Mouse (Mus musculus): ENCODE results near the gene Gm9972. TPM values are rescaled to one million over a fixed set of nuclear protein-coding genes. Genes with fewer than 3 reads are reported as not detected.

Gene Gm9972
- polyA plus RNA-seq, 1 experiment from 2014 or later: 0.54 TPM

GRCm38 (mm10) chr11:43054972-43055371 is 19.4 kb downstream of the Gm9972 start:
- Histone ChIP-seq H3K4me2 (replicated peaks; ENCODE audit: low read depth, low read length) (no peak overlapping the region), H3K36me3 (ENCODE audit: control insufficient read depth, insufficient read depth, low read length) (no peaks in the 10 kb centered on the region), H3K4me3 (ENCODE audit: low read depth, low read length) (no peak overlapping the region), H3K27ac (ENCODE audit: low read length) (no peak overlapping the region), H3K4me1 (ENCODE audit: control insufficient read depth, insufficient read depth, low read length) (no peaks in the 10 kb centered on the region), H3K27me3 (ENCODE audit: control insufficient read depth, insufficient read depth, low read length) (no peaks in the 10 kb centered on the region), H3K9ac (replicated peaks; ENCODE audit: low read depth, low read length) (no peak overlapping the region), H3K9me3 (ENCODE audit: control insufficient read depth, low read depth, low read length) (no peaks in the 10 kb centered on the region)
- ATAC-seq (ENCODE audit: insufficient number of reproducible peaks, insufficient read depth, low FRiP score, low read depth): no peak
- 79% methylated on average over 5 of the region's 5 CpGs for WGBS

DNA sequence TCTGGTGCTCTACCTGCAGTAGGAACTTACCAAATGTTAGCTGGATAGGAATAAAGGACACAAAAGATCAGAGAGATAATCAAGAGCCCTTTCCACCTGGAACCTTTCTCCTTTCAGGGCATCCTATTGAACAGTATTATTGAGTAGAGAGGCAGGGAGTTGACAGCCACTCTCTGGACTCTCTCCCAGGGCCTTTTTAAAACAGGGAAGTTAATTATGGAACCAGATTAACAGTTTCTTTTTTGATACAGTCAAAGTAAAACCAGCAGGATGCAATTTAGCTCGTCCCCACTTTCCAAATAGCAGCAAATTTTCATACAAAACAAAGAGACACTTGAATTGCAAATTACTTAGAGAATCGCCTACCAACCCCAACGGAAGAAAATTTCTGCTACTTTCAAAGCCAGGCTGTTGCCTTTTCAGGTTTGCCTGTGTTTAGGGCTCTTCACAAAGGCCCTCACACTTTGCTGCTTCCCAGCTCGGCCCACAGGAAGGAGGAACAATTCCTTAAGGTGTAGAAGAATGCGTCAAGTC is 24.0 kb downstream of the Gm9972 start:
- H3K9me3 ChIP-seq (ENCODE audit: control insufficient read depth, low read depth, low read length): no peaks in the 10 kb centered on the region
- no peak overlapping the region for H3K4me3 ChIP-seq (ENCODE audit: low read depth, low read length)
- no peak overlapping the region for H3K27ac ChIP-seq (ENCODE audit: low read length)
- H3K36me3 ChIP-seq (ENCODE audit: control insufficient read depth, insufficient read depth, low read length): no peaks in the 10 kb centered on the region
- H3K4me2 ChIP-seq (replicated peaks; ENCODE audit: low read depth, low read length): no peak overlapping the region
- H3K9ac ChIP-seq (replicated peaks; ENCODE audit: low read depth, low read length): no peak overlapping the region
- no peak for ATAC-seq (ENCODE audit: insufficient number of reproducible peaks, insufficient read depth, low FRiP score, low read depth)
- WGBS: 53% methylated on average over 5 of the region's 5 CpGs
- H3K27me3 ChIP-seq (ENCODE audit: control insufficient read depth, insufficient read depth, low read length): no peaks in the 10 kb centered on the region
- no peaks in the 10 kb centered on the region for H3K4me1 ChIP-seq (ENCODE audit: control insufficient read depth, insufficient read depth, low read length)

- H3K4me3 ChIP-seq (ENCODE audit: low read depth, low read length): no peak overlapping the region
- no peaks in the 10 kb centered on the region for H3K27me3 ChIP-seq (ENCODE audit: control insufficient read depth, insufficient read depth, low read length)
- H3K9me3 ChIP-seq (ENCODE audit: control insufficient read depth, low read depth, low read length): no peaks in the 10 kb centered on the region
- H3K36me3 ChIP-seq (ENCODE audit: control insufficient read depth, insufficient read depth, low read length): no peaks in the 10 kb centered on the region
- no peak overlapping the region for H3K27ac ChIP-seq (ENCODE audit: low read length)
- ATAC-seq (ENCODE audit: insufficient number of reproducible peaks, insufficient read depth, low FRiP score, low read depth): no peak
- WGBS: 43% methylated on average over 3 of the region's 3 CpGs
- H3K4me1 ChIP-seq (ENCODE audit: control insufficient read depth, insufficient read depth, low read length): no peaks in the 10 kb centered on the region
- no peak overlapping the region for H3K4me2 ChIP-seq (replicated peaks; ENCODE audit: low read depth, low read length)
- H3K9ac ChIP-seq (replicated peaks; ENCODE audit: low read depth, low read length): no peak overlapping the region
Observed at GRCm38 (mm10) chr11:43062286-43062685, 26.7 kb downstream of the Gm9972 start.

DNA sequence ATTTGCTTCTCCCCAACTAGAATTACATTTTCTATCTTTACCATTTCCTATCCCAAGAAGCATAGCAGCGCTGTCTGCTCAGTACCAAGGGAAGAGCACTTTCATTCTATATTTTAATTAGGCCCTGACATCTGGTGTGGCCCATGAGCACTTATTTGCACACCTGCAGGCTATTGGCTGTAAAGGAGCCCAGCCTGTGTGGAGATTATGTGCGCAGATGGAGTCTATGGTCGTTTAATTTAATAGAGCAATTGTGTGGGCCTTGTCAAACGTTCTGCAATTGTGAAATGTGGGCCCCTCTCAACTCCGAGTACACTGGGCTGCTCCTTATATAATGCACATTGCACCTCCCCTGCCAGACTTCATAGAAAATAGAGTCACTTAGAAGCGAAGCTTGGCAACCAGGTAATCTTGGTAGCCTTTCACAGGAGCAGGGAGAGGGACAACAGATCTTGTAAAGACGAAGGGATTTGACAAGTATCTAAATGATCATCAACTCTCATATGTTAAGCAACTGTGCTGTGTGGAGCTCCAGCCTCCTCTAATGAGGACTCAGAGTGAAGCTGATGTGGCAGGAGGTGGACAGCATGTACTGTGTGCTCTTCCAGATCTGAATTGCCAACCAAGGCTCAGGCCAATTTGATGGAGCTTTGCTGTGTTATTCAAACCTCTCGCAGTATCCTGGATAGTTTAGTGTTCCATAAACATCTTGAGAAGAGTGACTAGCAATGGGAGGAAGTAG is 50.9 kb downstream of the Gm9972 start:
- Histone ChIP-seq H3K4me2 (replicated peaks; ENCODE audit: low read depth, low read length) (no peak overlapping the region), H3K27me3 (ENCODE audit: control insufficient read depth, insufficient read depth, low read length) (no peaks in the 10 kb centered on the region), H3K4me1 (ENCODE audit: control insufficient read depth, insufficient read depth, low read length) (no peaks in the 10 kb centered on the region), H3K27ac (ENCODE audit: low read length) (no peak overlapping the region), H3K9ac (replicated peaks; ENCODE audit: low read depth, low read length) (no peak overlapping the region), H3K9me3 (ENCODE audit: control insufficient read depth, low read depth, low read length) (no peaks in the 10 kb centered on the region), H3K36me3 (ENCODE audit: control insufficient read depth, insufficient read depth, low read length) (no peaks in the 10 kb centered on the region), H3K4me3 (ENCODE audit: low read depth, low read length) (no peak overlapping the region)
- 71% methylated on average over 8 of the region's 8 CpGs for WGBS
- ATAC-seq (ENCODE audit: insufficient number of reproducible peaks, insufficient read depth, low FRiP score, low read depth): no peak

Other genes starting within 250 kb of the Gm9972 start
- 2.4 and 2.6 TPM in 2 replicates for gene Atp10b, start 114.1 kb downstream of the Gm9972 start, polyA plus RNA-seq (2014; fragmentation: Nextera tagmentation; extraction: Ambion mirVana)